Mouse (Mus musculus): ENCODE results near the gene Rabgap1l. TPM values are rescaled to one million over a fixed set of nuclear protein-coding genes. Genes with fewer than 3 reads are reported as not detected.

Rabgap1l gene
- polyA plus RNA-seq (2015; fragmentation: Nextera tagmentation; extraction: Ambion mirVana) = 29.0 and 31.0 TPM in 2 replicates

GRCm38 (mm10) chr1:160792686-160793355 lies at the start of gene Rabgap1l:
Gene Rabgap1l (minus strand): TSS chr1:160793211.

GRCm38 (mm10) chr1:160212703-160213669 lies 580.0 kb downstream of the Rabgap1l start, which contains the start of gene Cacybp:
Gene Cacybp (minus strand): TSS chr1:160212875.

GRCm38 (mm10) chr1:160194529-160195336 lies 598.3 kb downstream of the Rabgap1l start, which contains the start of gene Mrps14:
Gene Mrps14 (plus strand): TSS chr1:160195215.

MicroRNAs within 50 kb of the gene (microRNA counts, 519-probe panel; counts per million panel counts)
- microRNA mmu-miR-1927 = 40.5 counts per million

Small RNA genes within 50 kb of the gene (microRNA-seq; reads per million reads assigned to microRNA genes)
- 4.4 reads per million, percentile 7 among the genes with 10 or more reads in this experiment for gene Mir1927

Other genes starting within 250 kb of the Rabgap1l start
- 6.5 and 6.7 TPM in 2 replicates for gene Rc3h1, start 113.2 kb upstream of the Rabgap1l start, polyA plus RNA-seq (2015; fragmentation: Nextera tagmentation; extraction: Ambion mirVana)
- gene Serpinc1, start 185.4 kb upstream of the Rabgap1l start, polyA plus RNA-seq (2015; fragmentation: Nextera tagmentation; extraction: Ambion mirVana) = 2.8 and 3.7 TPM in 2 replicates
- gene Zbtb37, start 241.6 kb upstream of the Rabgap1l start, polyA plus RNA-seq (2015; fragmentation: Nextera tagmentation; extraction: Ambion mirVana) = 9.1 and 11.1 TPM in 2 replicates

Measured in neural tube, postnatal 0 days (tissue).